Mouse (Mus musculus) E14TG2a.4 (cell line): ENCODE results near the gene Rnf34.

Experiments
- H3K27me3 ChIP-seq: 2 replicates; pipeline ENCODE4 v1.6.1; 2014; ENCODE audit warnings: low read length, control low read depth; ENCODE audit not compliant: insufficient read depth
- H3K36me3 ChIP-seq: 2 replicates; pipeline ENCODE4 v1.6.1; 2014; ENCODE audit warnings: low read length, control low read depth; ENCODE audit not compliant: insufficient read depth
- H3K4me1 ChIP-seq: replicated peaks from 2 replicates; pipeline ENCODE4 v1.6.1; 2014; ENCODE audit warnings: low read depth, low read length, control low read depth
- H3K4me3 ChIP-seq: replicated peaks from 2 replicates; pipeline ENCODE4 v1.5.1; 2014; ENCODE audit warnings: mild to moderate bottlenecking, low read length
- H3K9me3 ChIP-seq: 2 replicates; pipeline ENCODE4 v1.6.1; 2014; ENCODE audit warnings: low read length, control low read depth
- CTCF ChIP-seq: conservative IDR thresholded peaks from 2 replicates; pipeline ENCODE4 v1.5.1; 2014; ENCODE audit warnings: low read length
- NANOG ChIP-seq: IDR thresholded peaks from 2 replicates; pipeline ENCODE4 v1.6.1; 2014; ENCODE audit warnings: borderline replicate concordance, low read length, mixed read lengths
- POU5F1 ChIP-seq: IDR thresholded peaks from 2 replicates; pipeline ENCODE4 v1.6.1; 2014; ENCODE audit warnings: low read length, borderline replicate concordance

Rnf34 gene

GRCm38 (mm10) chr5:122887926-122888611 is 38.2 kb downstream of the Rnf34 start:
- TF ChIP-seq CTCF (no peak), NANOG (no peak), POU5F1 (no peak)
- no peaks in the 10 kb centered on the region for H3K9me3 ChIP-seq
- no peaks in the 10 kb centered on the region for H3K27me3 ChIP-seq
- H3K36me3 ChIP-seq, result peaks cover 38% of the 10 kb centered on the region
- H3K4me1 ChIP-seq, result peaks cover 56% of the 10 kb centered on the region
- H3K4me3 ChIP-seq, result peak overlapping the region; percentile 50; the same call in 1 of the 2 replicates

GRCm38 (mm10) chr5:122888612-122889214 is 38.9 kb downstream of the Rnf34 start:
- no peaks in the 10 kb centered on the region for H3K27me3 ChIP-seq
- H3K36me3 ChIP-seq, result peaks cover 36% of the 10 kb centered on the region
- H3K9me3 ChIP-seq, result no peaks in the 10 kb centered on the region
- H3K4me1 ChIP-seq, result peaks cover 53% of the 10 kb centered on the region
- TF ChIP-seq NANOG (no peak), POU5F1 (no peak), CTCF (no peak)
- H3K4me3 ChIP-seq, result peak overlapping the region; percentile 50; the same call in 1 of the 2 replicates

GRCm38 (mm10) chr5:122890396-122890795 is 40.5 kb downstream of the Rnf34 start:
- Histone ChIP-seq H3K9me3 (no peaks in the 10 kb centered on the region), H3K4me3 (no peak overlapping the region), H3K36me3 (peaks cover 35% of the 10 kb centered on the region), H3K4me1 (peaks cover 64% of the 10 kb centered on the region), H3K27me3 (no peaks in the 10 kb centered on the region)
- TF ChIP-seq CTCF (no peak), NANOG (no peak), POU5F1 (no peak)

GRCm38 (mm10) chr5:122893270-122893669 is 43.4 kb downstream of the Rnf34 start:
- Histone ChIP-seq H3K36me3 (peaks cover 29% of the 10 kb centered on the region), H3K27me3 (peaks cover 7% of the 10 kb centered on the region), H3K4me1 (peaks cover 72% of the 10 kb centered on the region), H3K4me3 (no peak overlapping the region), H3K9me3 (no peaks in the 10 kb centered on the region)
- TF ChIP-seq CTCF, result no peak
- no peak for TF ChIP-seq POU5F1
- TF ChIP-seq NANOG, result no peak

GRCm38 (mm10) chr5:122894007-122894637 is 44.3 kb downstream of the Rnf34 start:
- peaks cover 16% of the 10 kb centered on the region for H3K27me3 ChIP-seq
- peaks cover 72% of the 10 kb centered on the region for H3K4me1 ChIP-seq
- no peak for TF ChIP-seq NANOG
- TF ChIP-seq CTCF, result peak; percentile 92
- H3K4me3 ChIP-seq, result no peak overlapping the region
- peaks cover 22% of the 10 kb centered on the region for H3K36me3 ChIP-seq
- H3K9me3 ChIP-seq, result no peaks in the 10 kb centered on the region

GRCm38 (mm10) chr5:122894821-122895220 is 45.0 kb downstream of the Rnf34 start:
- peaks cover 69% of the 10 kb centered on the region for H3K4me1 ChIP-seq
- H3K4me3 ChIP-seq, result no peak overlapping the region
- TF ChIP-seq NANOG (no peak), CTCF (no peak), POU5F1 (no peak)
- H3K27me3 ChIP-seq, result peaks cover 20% of the 10 kb centered on the region
- peaks cover 22% of the 10 kb centered on the region for H3K36me3 ChIP-seq
- H3K9me3 ChIP-seq, result no peaks in the 10 kb centered on the region

GRCm38 (mm10) chr5:122898153-122898552 is 48.3 kb downstream of the Rnf34 start:
- Histone ChIP-seq H3K4me1 (peaks cover 58% of the 10 kb centered on the region), H3K4me3 (no peak overlapping the region), H3K9me3 (no peaks in the 10 kb centered on the region), H3K36me3 (peaks cover 20% of the 10 kb centered on the region), H3K27me3 (peaks cover 28% of the 10 kb centered on the region)
- TF ChIP-seq CTCF (no peak), NANOG (no peak), POU5F1 (no peak)

GRCm38 (mm10) chr5:122898963-122899776 is 49.3 kb downstream of the Rnf34 start:
- Histone ChIP-seq H3K36me3 (peaks cover 25% of the 10 kb centered on the region), H3K4me1 (peaks cover 58% of the 10 kb centered on the region), H3K9me3 (no peaks in the 10 kb centered on the region), H3K4me3 (peak overlapping the region; percentile 88), H3K27me3 (peaks cover 28% of the 10 kb centered on the region)
- no peak for TF ChIP-seq NANOG
